Mouse (Mus musculus): Measurements from ENCODE around the gene Cyp11a1. TPM values are rescaled to one million over a fixed set of nuclear protein-coding genes. Genes with fewer than 3 reads are reported as not detected.

Cyp11a1 gene
- polyA plus RNA-seq, 1 experiment from 2014 or later, result 0.81 TPM

DNA sequence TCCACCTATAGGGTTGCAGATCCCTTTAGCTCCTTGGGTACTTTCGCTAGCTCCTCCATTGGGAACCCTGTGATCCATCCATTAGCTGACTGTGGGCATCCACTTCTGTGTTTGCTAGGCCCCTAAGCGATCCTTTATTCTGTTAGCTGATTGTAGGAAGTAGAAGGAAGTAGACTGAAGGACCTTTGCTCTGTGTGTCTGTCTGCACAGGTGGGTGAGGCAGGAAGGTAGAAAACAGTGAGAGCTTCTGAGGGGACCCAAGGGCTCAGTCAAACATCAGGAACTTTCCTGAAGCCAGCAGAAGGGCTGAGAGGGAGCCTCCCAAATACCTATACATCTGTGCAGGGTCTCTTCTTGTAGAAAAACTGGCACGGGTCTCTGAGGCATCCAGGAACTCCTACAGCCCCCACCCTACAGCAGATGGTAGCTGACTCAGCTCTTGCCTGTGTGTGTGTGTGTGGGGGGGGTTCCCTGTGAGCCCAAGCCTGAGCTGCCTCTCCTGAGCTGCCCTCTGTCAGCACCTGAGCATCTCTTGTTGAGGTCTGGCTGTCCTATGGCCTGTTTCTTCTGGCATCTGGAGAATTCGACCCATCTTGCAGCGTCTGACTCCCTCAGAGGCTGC is 30.9 kb upstream of the Cyp11a1 start:
- H3K4me2 ChIP-seq (replicated peaks), result no peak overlapping the region
- H3K4me1 ChIP-seq, result peaks cover 30% of the 10 kb centered on the region
- H3K27me3 ChIP-seq, result no peaks in the 10 kb centered on the region
- no peak overlapping the region for H3K27ac ChIP-seq
- no peak for ATAC-seq (ENCODE audit: low FRiP score, low read depth)
- no peak overlapping the region for H3K9ac ChIP-seq
- no peaks in the 10 kb centered on the region for H3K9me3 ChIP-seq
- H3K36me3 ChIP-seq, result no peaks in the 10 kb centered on the region
- H3K4me3 ChIP-seq, result no peak overlapping the region
- WGBS, result 85% methylated on average over 5 of the region's 5 CpGs

DNA sequence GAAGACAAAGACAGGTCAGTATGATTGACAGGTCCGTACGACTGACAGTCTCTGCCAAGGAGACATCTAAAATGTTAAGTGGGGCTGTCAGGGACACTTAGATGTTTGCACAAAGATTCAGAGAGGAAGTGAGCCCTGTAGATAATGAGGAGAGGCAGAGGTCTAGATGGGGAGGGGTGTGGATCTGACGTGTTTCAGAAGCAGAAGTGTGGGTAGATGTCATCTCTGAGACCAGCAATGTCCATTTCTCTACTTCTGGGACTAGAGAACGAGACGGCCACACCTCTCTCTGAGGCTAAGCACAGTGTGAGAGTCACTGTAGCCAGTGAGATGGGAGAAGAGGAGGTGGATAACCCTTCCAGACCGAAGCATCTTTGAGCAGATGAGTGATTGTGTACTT is 28.2 kb upstream of the Cyp11a1 start:
- Histone ChIP-seq H3K4me1 (peaks cover 13% of the 10 kb centered on the region), H3K4me2 (replicated peaks) (no peak overlapping the region), H3K4me3 (no peak overlapping the region), H3K27ac (no peak overlapping the region), H3K36me3 (no peaks in the 10 kb centered on the region), H3K9me3 (no peaks in the 10 kb centered on the region), H3K9ac (no peak overlapping the region), H3K27me3 (no peaks in the 10 kb centered on the region)
- ATAC-seq (ENCODE audit: low FRiP score, low read depth), result no peak
- WGBS, result 83% methylated on average over 6 of the region's 6 CpGs

DNA sequence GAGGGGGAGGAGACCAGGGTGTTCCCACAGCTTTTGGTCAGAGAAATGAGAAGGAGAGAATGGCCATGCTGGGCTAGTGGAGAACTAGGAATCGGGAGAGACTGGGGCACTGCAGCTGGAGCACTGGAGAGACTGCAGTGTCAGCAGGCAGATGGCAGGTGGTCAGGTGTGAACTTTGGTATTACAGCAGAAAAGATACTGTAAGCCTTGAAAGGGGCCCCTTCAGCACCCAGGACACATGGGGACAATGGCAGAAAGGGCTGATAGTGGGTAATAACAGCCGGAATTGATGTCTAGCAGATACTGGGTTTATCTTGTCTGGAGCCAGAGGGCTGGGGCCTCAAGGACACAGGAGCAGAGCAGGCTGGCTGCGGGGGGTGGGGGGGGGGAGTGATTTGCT is 27.4 kb upstream of the Cyp11a1 start:
- H3K4me1 ChIP-seq, result 0 out of 2 replicates have a peak, but pooled peaks cover 6% of the 10 kb centered on the region
- H3K9ac ChIP-seq, result no peak overlapping the region
- no peak overlapping the region for H3K4me2 ChIP-seq (replicated peaks)
- H3K27ac ChIP-seq, result no peak overlapping the region
- H3K36me3 ChIP-seq, result no peaks in the 10 kb centered on the region
- H3K27me3 ChIP-seq, result no peaks in the 10 kb centered on the region
- 50% methylated on average over 3 of the region's 3 CpGs for WGBS
- H3K9me3 ChIP-seq, result no peaks in the 10 kb centered on the region
- ATAC-seq (ENCODE audit: low FRiP score, low read depth), result no peak
- no peak overlapping the region for H3K4me3 ChIP-seq

DNA sequence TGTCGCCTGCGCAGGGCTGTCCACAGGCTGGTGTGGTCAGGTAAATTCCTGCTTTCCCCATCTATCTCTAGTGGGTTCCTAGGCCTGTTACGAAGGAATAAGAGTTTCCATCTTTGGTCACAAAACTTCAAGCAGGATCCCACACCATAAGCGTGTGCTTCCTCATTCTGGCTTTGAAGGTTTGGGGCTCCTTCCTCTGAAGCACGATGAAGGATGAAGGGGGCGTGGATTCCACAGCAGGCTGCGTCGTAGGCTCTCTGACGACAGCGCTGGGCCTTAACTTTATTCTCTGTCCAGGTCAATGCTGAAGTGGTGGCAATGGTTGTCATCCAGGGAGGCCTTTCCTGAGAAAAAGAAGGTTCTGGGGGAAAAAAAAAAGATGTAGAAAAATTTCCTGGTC is 25.6 kb upstream of the Cyp11a1 start:
- Histone ChIP-seq H3K27ac (no peak overlapping the region), H3K4me3 (no peak overlapping the region), H3K4me2 (replicated peaks) (no peak overlapping the region), H3K27me3 (no peaks in the 10 kb centered on the region), H3K4me1 (no peaks in the 10 kb centered on the region), H3K9me3 (no peaks in the 10 kb centered on the region), H3K36me3 (no peaks in the 10 kb centered on the region), H3K9ac (no peak overlapping the region)
- no peak for ATAC-seq (ENCODE audit: low FRiP score, low read depth)
- 81% methylated on average over 10 of the region's 10 CpGs for WGBS

DNA sequence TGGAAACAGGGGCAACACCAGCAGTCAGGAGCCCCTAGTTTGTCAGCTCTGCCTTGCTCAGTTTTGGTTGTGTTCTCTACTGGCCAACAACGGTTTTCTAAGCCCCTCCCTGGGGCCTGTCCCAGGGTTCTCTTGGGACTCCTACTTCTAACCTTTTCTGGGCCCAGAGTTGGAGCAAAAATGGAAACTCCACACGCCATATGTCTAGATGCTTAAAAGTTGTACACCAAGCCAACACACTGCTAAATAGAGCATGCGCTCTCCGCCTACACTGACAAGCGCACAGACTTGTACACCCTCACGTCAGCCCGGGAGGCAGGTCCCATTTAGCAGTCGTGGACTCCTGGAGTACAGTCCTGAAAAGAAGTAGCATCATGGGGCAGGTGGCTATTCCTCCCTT is 20.9 kb upstream of the Cyp11a1 start:
- no peaks in the 10 kb centered on the region for H3K36me3 ChIP-seq
- peaks cover 8% of the 10 kb centered on the region; the same call in 1 of the 2 replicates for H3K4me1 ChIP-seq
- no peaks in the 10 kb centered on the region for H3K9me3 ChIP-seq
- no peak for ATAC-seq (ENCODE audit: low FRiP score, low read depth)
- H3K4me2 ChIP-seq (replicated peaks), result no peak overlapping the region
- no peaks in the 10 kb centered on the region; the same call in 1 of the 2 replicates for H3K27me3 ChIP-seq
- no peak overlapping the region for H3K27ac ChIP-seq
- H3K9ac ChIP-seq, result no peak overlapping the region
- 86% methylated on average over 8 of the region's 8 CpGs for WGBS
- H3K4me3 ChIP-seq, result no peak overlapping the region

DNA sequence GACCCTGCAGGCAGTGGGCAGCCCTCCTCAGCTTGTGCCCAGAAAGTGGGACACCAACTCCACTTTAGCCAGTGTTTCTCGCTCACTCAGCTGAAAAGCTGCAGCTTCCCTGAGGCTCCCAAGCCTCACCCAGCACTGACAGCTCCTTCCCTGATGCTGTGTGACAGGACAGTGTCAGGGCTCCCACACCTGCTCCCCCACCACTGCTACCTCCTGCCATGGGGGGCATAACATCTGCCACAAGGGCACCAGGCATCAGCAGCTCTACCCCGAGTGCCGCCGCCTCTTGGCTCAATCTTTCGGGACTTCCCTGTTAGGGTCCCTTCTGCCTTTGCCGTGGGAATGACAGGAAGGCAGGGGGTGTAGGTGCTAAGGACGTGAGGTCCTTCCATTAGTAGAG is 19.9 kb upstream of the Cyp11a1 start:
- H3K9me3 ChIP-seq, result no peaks in the 10 kb centered on the region
- no peak overlapping the region for H3K9ac ChIP-seq
- peaks cover 8% of the 10 kb centered on the region; the same call in 1 of the 2 replicates for H3K4me1 ChIP-seq
- ATAC-seq (ENCODE audit: low FRiP score, low read depth), result no peak
- no peak overlapping the region for H3K27ac ChIP-seq
- H3K27me3 ChIP-seq, result no peaks in the 10 kb centered on the region; the same call in 1 of the 2 replicates
- H3K36me3 ChIP-seq, result no peaks in the 10 kb centered on the region
- no peak overlapping the region for H3K4me3 ChIP-seq
- 71% methylated on average over 7 of the region's 7 CpGs for WGBS
- no peak overlapping the region for H3K4me2 ChIP-seq (replicated peaks)

DNA sequence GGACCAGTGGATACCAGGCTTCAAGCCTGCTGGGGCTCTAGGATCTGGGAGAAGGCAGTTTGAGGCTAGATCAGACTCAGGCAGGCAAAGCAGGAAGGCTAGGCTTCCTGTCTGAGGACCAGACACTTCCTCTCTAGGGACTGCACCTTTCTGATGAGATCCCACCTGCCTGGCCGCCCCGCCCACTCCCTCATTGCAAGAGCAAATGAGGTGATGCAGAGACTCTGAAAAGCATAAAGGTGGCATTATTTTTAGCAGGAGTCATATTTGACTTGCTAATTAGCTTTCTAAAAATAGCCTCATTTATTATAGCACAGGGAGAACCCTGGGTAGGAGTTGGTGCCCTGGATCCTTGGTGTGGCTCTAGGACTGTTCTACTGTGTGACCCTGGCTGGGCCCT is 18.1 kb upstream of the Cyp11a1 start:
- Histone ChIP-seq H3K36me3 (no peaks in the 10 kb centered on the region), H3K27ac (no peak overlapping the region), H3K4me3 (no peak overlapping the region), H3K9ac (no peak overlapping the region), H3K27me3 (no peaks in the 10 kb centered on the region; the same call in 1 of the 2 replicates), H3K4me2 (replicated peaks) (no peak overlapping the region), H3K4me1 (peaks cover 10% of the 10 kb centered on the region), H3K9me3 (no peaks in the 10 kb centered on the region)
- WGBS, result 80% methylated on average over 2 of the region's 2 CpGs
- ATAC-seq (ENCODE audit: low FRiP score, low read depth), result no peak

DNA sequence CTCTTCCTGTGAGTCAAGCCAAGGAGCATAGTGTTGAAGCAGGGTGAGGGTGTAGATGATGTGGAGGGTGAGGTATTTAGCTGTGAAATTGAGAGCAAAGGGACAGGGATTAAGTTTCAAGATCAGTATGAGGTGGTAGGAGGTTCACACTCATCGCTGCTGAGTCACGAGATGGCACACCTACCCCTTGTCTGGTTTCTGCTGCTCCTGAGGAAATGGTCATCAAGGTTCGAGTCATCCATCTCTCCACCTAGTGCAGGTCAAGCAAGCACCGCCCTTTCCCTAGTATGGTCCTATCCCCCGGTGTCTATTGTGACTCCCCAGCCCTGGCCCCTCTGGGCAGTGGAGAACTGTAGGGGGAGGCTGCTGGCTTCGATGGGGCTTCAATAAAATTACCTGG is 16.9 kb upstream of the Cyp11a1 start:
- no peak for ATAC-seq (ENCODE audit: low FRiP score, low read depth)
- H3K36me3 ChIP-seq, result no peaks in the 10 kb centered on the region

DNA sequence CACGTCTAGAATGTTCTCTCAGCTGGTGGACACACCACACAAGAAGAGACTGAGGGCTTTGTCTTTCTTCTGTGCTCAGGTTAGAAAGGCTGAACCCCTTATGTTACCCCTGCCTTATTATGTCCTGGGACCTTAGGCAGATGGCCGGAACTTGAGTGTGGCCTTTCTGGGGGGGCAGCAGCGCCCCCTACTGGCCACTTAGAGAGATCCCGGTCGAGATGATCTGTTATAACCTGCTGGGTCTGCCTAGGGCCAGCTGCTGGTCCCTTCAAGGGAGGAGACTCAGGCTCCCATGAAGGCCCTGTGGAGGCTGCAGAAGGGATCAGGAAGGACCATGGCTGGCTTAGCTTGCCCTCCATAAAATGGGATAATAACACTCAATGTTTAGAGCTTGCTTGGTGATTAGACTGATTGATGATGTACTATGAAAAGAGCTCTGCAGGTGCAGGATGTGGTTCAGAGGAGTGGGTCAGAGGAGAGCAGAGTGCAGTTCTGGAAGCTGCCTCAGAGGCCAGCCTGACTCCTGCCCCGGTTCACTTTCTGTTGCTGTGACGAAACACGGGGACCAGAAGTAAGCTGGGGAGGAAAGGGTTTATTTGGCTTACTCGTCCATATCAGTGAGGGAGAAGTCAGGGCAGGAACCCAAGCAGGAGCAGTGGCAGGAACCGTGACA is 15.6 kb upstream of the Cyp11a1 start:
- H3K9ac ChIP-seq, result no peak overlapping the region
- H3K4me3 ChIP-seq, result no peak overlapping the region
- H3K4me1 ChIP-seq, result peaks cover 22% of the 10 kb centered on the region
- H3K4me2 ChIP-seq (replicated peaks), result no peak overlapping the region
- no peaks in the 10 kb centered on the region for H3K36me3 ChIP-seq
- H3K27me3 ChIP-seq, result no peaks in the 10 kb centered on the region; the same call in 1 of the 2 replicates
- no peaks in the 10 kb centered on the region for H3K9me3 ChIP-seq
- WGBS, result 38% methylated on average over 10 of the region's 10 CpGs
- ATAC-seq (ENCODE audit: low FRiP score, low read depth), result no peak
- H3K27ac ChIP-seq, result no peak overlapping the region

More for the DNA sequence above, 16.9 kb upstream of the Cyp11a1 start:
- H3K27me3 ChIP-seq, result no peaks in the 10 kb centered on the region; the same call in 1 of the 2 replicates
- H3K27ac ChIP-seq, result no peak overlapping the region
- H3K4me1 ChIP-seq, result peaks cover 22% of the 10 kb centered on the region
- 78% methylated on average over 6 of the region's 6 CpGs for WGBS
- no peak overlapping the region for H3K4me2 ChIP-seq (replicated peaks)
- no peak overlapping the region for H3K9ac ChIP-seq
- no peak overlapping the region for H3K4me3 ChIP-seq
- H3K9me3 ChIP-seq, result no peaks in the 10 kb centered on the region

DNA sequence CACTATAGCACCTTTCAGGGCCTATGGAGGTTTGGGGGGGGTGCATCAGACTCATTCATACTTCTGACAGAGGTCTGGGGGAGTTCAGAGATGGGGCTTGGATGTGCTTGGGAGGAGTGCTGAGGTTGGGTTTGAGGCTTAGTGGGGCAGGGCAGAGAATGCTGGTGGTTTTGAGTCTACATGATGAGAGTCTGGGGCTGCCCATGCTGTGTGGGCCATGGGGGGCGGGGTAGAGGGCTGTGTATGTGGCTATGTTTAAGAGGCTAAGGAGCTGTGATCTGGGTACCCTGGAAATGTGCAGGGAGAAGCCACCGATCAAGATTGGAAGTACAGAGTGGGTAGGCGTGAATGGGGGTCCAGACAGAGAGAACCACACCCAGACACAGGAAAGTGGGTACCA is 14.2 kb upstream of the Cyp11a1 start:
- no peak for ATAC-seq (ENCODE audit: low FRiP score, low read depth)
- WGBS, result 94% methylated on average over 3 of the region's 3 CpGs
- H3K4me2 ChIP-seq (replicated peaks), result no peak overlapping the region
- no peaks in the 10 kb centered on the region for H3K36me3 ChIP-seq
- no peak overlapping the region for H3K27ac ChIP-seq
- H3K4me1 ChIP-seq, result peaks cover 22% of the 10 kb centered on the region
- no peak overlapping the region for H3K4me3 ChIP-seq
- H3K9me3 ChIP-seq, result no peaks in the 10 kb centered on the region
- H3K9ac ChIP-seq, result no peak overlapping the region
- H3K27me3 ChIP-seq, result peaks cover 12% of the 10 kb centered on the region

DNA sequence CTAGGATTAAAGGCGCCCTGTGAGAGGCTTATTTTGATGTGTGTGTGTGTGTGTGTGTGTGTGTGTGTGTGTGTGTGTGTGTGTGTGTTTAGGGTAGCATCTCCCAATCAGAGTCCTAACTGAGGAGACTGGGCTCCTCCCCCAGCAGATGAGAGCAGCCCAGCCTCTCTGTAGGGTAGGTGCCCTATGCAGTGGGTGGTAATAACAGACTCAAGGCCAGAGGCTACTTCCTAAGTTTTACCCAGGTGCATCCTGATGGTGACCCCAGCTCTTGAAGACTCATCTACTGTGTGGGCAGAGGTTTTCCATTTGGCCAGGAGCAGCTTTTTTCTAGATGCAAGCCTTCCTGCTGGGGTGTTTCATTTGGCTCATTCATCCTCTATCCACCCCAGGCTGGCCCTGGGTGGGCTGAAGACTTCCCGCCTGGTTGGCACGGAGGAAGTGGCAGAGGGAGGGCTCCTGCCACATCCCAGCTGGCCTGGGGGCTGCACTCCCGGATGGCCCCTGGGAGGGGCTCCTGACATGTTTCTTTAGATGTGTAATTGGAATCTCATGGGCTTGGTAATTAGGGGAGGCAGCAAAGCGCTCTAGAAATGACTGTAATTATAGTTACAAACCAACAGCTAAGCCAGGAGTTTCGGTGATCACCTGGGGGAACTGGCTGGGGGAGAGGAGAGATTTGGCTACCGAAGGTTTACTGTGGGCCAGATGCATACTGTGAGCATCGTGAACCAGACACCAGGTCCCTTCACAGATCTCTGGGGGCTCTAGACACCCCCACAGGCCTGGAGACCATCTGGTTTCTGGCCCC is 13.2 kb upstream of the Cyp11a1 start:
- Histone ChIP-seq H3K9me3 (no peaks in the 10 kb centered on the region), H3K27ac (no peak overlapping the region), H3K36me3 (no peaks in the 10 kb centered on the region), H3K4me2 (replicated peaks) (no peak overlapping the region), H3K4me1 (peaks cover 21% of the 10 kb centered on the region), H3K4me3 (no peak overlapping the region), H3K9ac (no peak overlapping the region), H3K27me3 (peaks cover 21% of the 10 kb centered on the region)
- ATAC-seq (ENCODE audit: low FRiP score, low read depth), result no peak
- WGBS, result 21% methylated on average over 8 of the region's 8 CpGs

DNA sequence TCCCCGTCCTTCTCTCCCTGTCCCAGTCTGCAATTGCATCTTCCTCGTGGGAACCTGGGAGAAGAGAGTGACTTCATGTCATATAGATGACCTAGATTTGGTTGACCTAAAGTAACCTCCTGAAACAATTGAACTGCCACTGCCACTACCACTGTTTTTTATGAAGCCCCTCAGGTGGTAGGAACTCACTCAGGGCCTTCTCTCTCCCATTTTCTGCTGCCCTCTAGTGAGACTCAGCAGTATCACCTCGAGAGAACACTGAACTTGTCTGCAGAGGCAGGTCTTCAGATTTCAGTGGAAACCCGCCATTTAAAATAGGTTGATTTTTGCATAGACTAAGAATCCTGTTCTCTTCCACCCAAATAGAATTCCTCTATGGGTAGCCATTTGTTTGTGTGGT is 10.9 kb upstream of the Cyp11a1 start:
- Histone ChIP-seq H3K9ac (no peak overlapping the region), H3K4me3 (no peak overlapping the region), H3K4me2 (replicated peaks) (no peak overlapping the region), H3K27me3 (peaks cover 35% of the 10 kb centered on the region), H3K9me3 (no peaks in the 10 kb centered on the region), H3K4me1 (peaks cover 30% of the 10 kb centered on the region), H3K36me3 (no peaks in the 10 kb centered on the region), H3K27ac (no peak overlapping the region)
- ATAC-seq (ENCODE audit: low FRiP score, low read depth), result no peak
- WGBS, result 35% methylated on average over 4 of the region's 4 CpGs

Measured in limb, embryonic 13.5 days (tissue).